17 mouse cellular contexts compared by ENCODE assay signal in the genomic region with DNA sequence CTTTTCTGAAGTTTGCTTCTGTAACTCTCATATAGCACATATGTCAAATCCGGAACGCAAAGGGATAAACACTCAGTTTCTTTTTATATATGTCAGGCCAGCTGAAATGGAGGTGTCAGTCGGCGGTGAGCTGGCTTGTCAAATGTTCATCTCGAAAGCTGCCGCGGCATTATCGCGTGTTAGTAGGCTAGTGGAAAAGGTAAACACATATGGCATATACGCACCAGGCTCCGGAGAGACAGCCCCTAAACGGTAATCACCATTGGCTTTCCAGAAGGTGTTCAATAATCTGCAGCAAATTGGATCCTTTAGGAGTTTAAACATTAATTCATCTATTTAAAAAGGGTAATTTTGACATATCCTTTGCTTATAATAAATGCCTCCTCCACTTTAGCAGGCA.
DNase-seq lines count a peak whose midpoint lies in the region; ATAC-seq lines count a peak whose summit lies in the region.
"Had no signal": no experiment of that assay in that cellular context is flagged by ENCODE, and none has a peak within 500 bp of the region (broad histone marks: within the 10 kb centered on the region; RNA-seq: fewer than 3 reads in every experiment).

No protein-coding gene starts in this region.

- H3K9ac ChIP-seq in embryonic facial prominence, embryonic 14.5 days (ENCODE audit: low read depth, low read length): no peak overlapping the region
- H3K9ac ChIP-seq in hindbrain, embryonic 16.5 days (ENCODE audit: low read depth, low read length): no peak overlapping the region
- H3K9ac ChIP-seq: liver, embryonic 12.5 days; neural tube, embryonic 13.5 days had no signal

- no peaks in the 10 kb centered on the region for H3K27me3 ChIP-seq in embryonic facial prominence, embryonic 14.5 days (replicated peaks; ENCODE audit: control insufficient read depth, insufficient read depth, low read length)
- no peaks in the 10 kb centered on the region for H3K27me3 ChIP-seq in hindbrain, embryonic 16.5 days (replicated peaks; ENCODE audit: control insufficient read depth, insufficient read depth, low read length)
- H3K27me3 ChIP-seq: liver, embryonic 12.5 days; neural tube, embryonic 13.5 days had no signal

- no peak for ATAC-seq in embryonic facial prominence, embryonic 14.5 days (ENCODE audit: low read depth)
- ATAC-seq in hindbrain, embryonic 16.5 days: no peak
- ATAC-seq: inflammation-experienced regulatory T-cells, adult 6 months; liver, embryonic 12.5 days; midbrain, embryonic 16.5 days had no signal

- no peak overlapping the region for H3K4me3 ChIP-seq in embryonic facial prominence, embryonic 14.5 days (ENCODE audit: low read depth, low read length)
- H3K4me3 ChIP-seq in hindbrain, embryonic 16.5 days (ENCODE audit: low read length): no peak overlapping the region
- H3K4me3 ChIP-seq: heart, embryonic 10.5 days; liver, embryonic 12.5 days; neural tube, embryonic 13.5 days had no signal

- WGBS in embryonic facial prominence, embryonic 14.5 days: 52% methylated on average over 12 of the region's 12 CpGs
- WGBS in hindbrain, embryonic 16.5 days: 87% methylated on average over 12 of the region's 12 CpGs

- no peaks in the 10 kb centered on the region for H3K36me3 ChIP-seq in embryonic facial prominence, embryonic 14.5 days (ENCODE audit: control insufficient read depth, insufficient read depth, low read length)
- no peaks in the 10 kb centered on the region for H3K36me3 ChIP-seq in hindbrain, embryonic 16.5 days (ENCODE audit: control insufficient read depth, insufficient read depth, low read length)
- H3K36me3 ChIP-seq: heart, embryonic 10.5 days; liver, embryonic 12.5 days; neural tube, embryonic 13.5 days had no signal

- peak; percentile 31 to 36 for DNase-seq in left cerebral cortex, adult 18-20 months (ENCODE audit: low spot score in 2 of 2)
- DNase-seq in left cerebral cortex, adult 11 months (ENCODE audit: low spot score): no peak
- DNase-seq in embryonic facial prominence, embryonic 14.5 days (ENCODE audit: low spot score): no peak
- DNase-seq in left cerebral cortex, adult 9 months (ENCODE audit: low spot score in 2 of 2): peak; percentile 3 to 34
- peak; percentile 28 to 32 for DNase-seq in right cerebral cortex, postnatal 10 days (ENCODE audit: low spot score in 2 of 2)
- no peak for DNase-seq in kidney, postnatal 10 days
- DNase-seq in adrenal gland, postnatal 4 days (ENCODE audit: low spot score in 2 of 2): no peak
- DNase-seq: adrenal gland, adult 8-10 months; heart, postnatal 4 days; lung, postnatal 4 days had no signal

- H3K4me1 ChIP-seq in embryonic facial prominence, embryonic 14.5 days (ENCODE audit: control insufficient read depth, insufficient read depth, low read length): peaks cover 3% of the 10 kb centered on the region; the same call in 1 of the 2 replicates
- no peaks in the 10 kb centered on the region for H3K4me1 ChIP-seq in hindbrain, embryonic 16.5 days (ENCODE audit: control insufficient read depth, insufficient read depth, low read depth, low read length)
- H3K4me1 ChIP-seq: heart, embryonic 10.5 days; liver, embryonic 12.5 days; neural tube, embryonic 13.5 days had no signal

- no peaks in the 10 kb centered on the region for H3K9me3 ChIP-seq in embryonic facial prominence, embryonic 14.5 days (ENCODE audit: control insufficient read depth, low read length)
- H3K9me3 ChIP-seq in hindbrain, embryonic 16.5 days (ENCODE audit: control insufficient read depth, low read length): no peaks in the 10 kb centered on the region
- H3K9me3 ChIP-seq: heart, embryonic 10.5 days; liver, embryonic 12.5 days; neural tube, embryonic 13.5 days had no signal

- H3K27ac ChIP-seq in embryonic facial prominence, embryonic 14.5 days (replicated peaks; ENCODE audit: low read depth, low read length): no peak overlapping the region
- no peak overlapping the region for H3K27ac ChIP-seq in hindbrain, embryonic 16.5 days (ENCODE audit: low read depth, low read length)
- H3K27ac ChIP-seq: heart, embryonic 10.5 days; kidney, postnatal 0 days; liver, embryonic 12.5 days; neural tube, embryonic 13.5 days had no signal

- peak overlapping the region; percentile 39 for H3K4me2 ChIP-seq in embryonic facial prominence, embryonic 14.5 days (ENCODE audit: low read depth, low read length)
- no peak overlapping the region for H3K4me2 ChIP-seq in hindbrain, embryonic 16.5 days (ENCODE audit: low read length)
- H3K4me2 ChIP-seq: liver, embryonic 12.5 days; neural tube, embryonic 13.5 days had no signal

Comparison
In these comparisons a context has a peak if more than half of its experiments do, and no peak if none do; other contexts are left out.
1. DNase-seq: peak in left cerebral cortex, adult 18-20 months (2 of 2), left cerebral cortex, adult 9 months (2 of 2) and right cerebral cortex, postnatal 10 days (2 of 2); none in left cerebral cortex, adult 11 months (single experiment), embryonic facial prominence, embryonic 14.5 days (single experiment), kidney, postnatal 10 days (single experiment) and adrenal gland, postnatal 4 days (0 of 2).